Mouse (Mus musculus) limb, embryonic 10.5 days (tissue): ENCODE data around the gene Suox. TPM values are rescaled to one million over a fixed set of nuclear protein-coding genes. Genes with fewer than 3 reads are reported as not detected.
"Not testable (repeated sequence)": the region's sequence is repeated elsewhere in the genome, so short reads cannot be mapped to it uniquely, and the experiment has no call there.

Experiments
- DNase-seq: peaks from one replicate; pipeline ENCODE4 v3.0.0-alpha.2; 2017; ENCODE audit warnings: low spot score
- H3K27ac ChIP-seq: fragments of 300-500 bp; sonication (generic); 2 replicates; pipeline ENCODE4 v1.5.1; 2016; ENCODE audit warnings: mild to moderate bottlenecking
- H3K27me3 ChIP-seq: fragments of 300-500 bp; sonication (generic); 2 replicates; pipeline ENCODE4 v1.6.1; 2016; ENCODE audit warnings: low read depth, mild to moderate bottlenecking; ENCODE audit not compliant: poor library complexity, severe bottlenecking
- H3K36me3 ChIP-seq: fragments of 300-500 bp; sonication (generic); 2 replicates; pipeline ENCODE4 v1.6.1; 2016; ENCODE audit warnings: mild to moderate bottlenecking, moderate library complexity
- H3K4me1 ChIP-seq: fragments of 300-500 bp; sonication (generic); 2 replicates; pipeline ENCODE4 v1.6.1; 2016
- H3K4me3 ChIP-seq: fragments of 300-500 bp; sonication (generic); 2 replicates; pipeline ENCODE4 v1.5.1; 2016; ENCODE audit warnings: mild to moderate bottlenecking, moderate library complexity
- H3K9me3 ChIP-seq: fragments of 300-500 bp; sonication (generic); replicated peaks from 2 replicates; pipeline ENCODE4 v1.6.1; 2016; ENCODE audit warnings: mild to moderate bottlenecking
- WGBS: fragments of 180-500 bp; shearing (Covaris S2); methylation state at CpG from one replicate; pipeline ENCODE4 v1.1.7; 2016; 5-methylcytosine and 5-hydroxymethylcytosine counted together
- polyA plus RNA-seq: library from polyadenylated mRNA; unstranded; fragments of >200 nt; fragmentation: Nextera tagmentation; extraction: Ambion mirVana; gene quantifications from 2 replicates; pipeline ENCODE4 v1.2.1, GENCODE M21; 2016

Gene Suox
- polyA plus RNA-seq, 1 experiment from 2014 or later, result 12.5 TPM

GRCm38 (mm10) chr10:128631571-128631970, 42.3 kb downstream of the Suox start:
- Histone ChIP-seq H3K4me1 (no peaks in the 10 kb centered on the region), H3K4me3 (no peak overlapping the region), H3K9me3 (no peaks in the 10 kb centered on the region), H3K27me3 (no peaks in the 10 kb centered on the region), H3K27ac (no peak overlapping the region), H3K36me3 (peaks cover 28% of the 10 kb centered on the region)
- 19% methylated on average over 6 of the region's 6 CpGs for WGBS
- DNase-seq, result no peak

- 79% methylated on average over 5 of the region's 5 CpGs for WGBS
- not testable (repeated sequence) for H3K4me1 ChIP-seq
- peaks cover 20% of the 10 kb centered on the region for H3K36me3 ChIP-seq
Measured at GRCm38 (mm10) chr10:128630306-128630705, 43.6 kb downstream of the Suox start.

GRCm38 (mm10) chr10:128629746-128630145, 44.1 kb downstream of the Suox start:
- no peak for DNase-seq
- H3K4me3 ChIP-seq, result no peak overlapping the region
- 86% methylated on average over 2 of the region's 2 CpGs for WGBS

More at GRCm38 (mm10) chr10:128630306-128630705, 43.6 kb downstream of the Suox start:
- H3K27me3 ChIP-seq, H3K27ac ChIP-seq, H3K9me3 ChIP-seq, DNase-seq, H3K4me3 ChIP-seq: not testable (repeated sequence)

GRCm38 (mm10) chr10:128627398-128628317, 46.2 kb downstream of the Suox start:
- no peak for DNase-seq
- H3K4me1 ChIP-seq, result peaks cover 6% of the 10 kb centered on the region
- 83% methylated on average over 10 of the region's 10 CpGs for WGBS
- no peaks in the 10 kb centered on the region for H3K9me3 ChIP-seq
- H3K27me3 ChIP-seq, result no peaks in the 10 kb centered on the region
- H3K27ac ChIP-seq, result no peak overlapping the region
- peaks cover 31% of the 10 kb centered on the region for H3K36me3 ChIP-seq
- H3K4me3 ChIP-seq, result no peak overlapping the region

More at GRCm38 (mm10) chr10:128629746-128630145, 44.1 kb downstream of the Suox start:
- peaks cover 6% of the 10 kb centered on the region for H3K4me1 ChIP-seq
- no peaks in the 10 kb centered on the region for H3K27me3 ChIP-seq
- H3K27ac ChIP-seq, result no peak overlapping the region
- peaks cover 21% of the 10 kb centered on the region for H3K36me3 ChIP-seq
- no peaks in the 10 kb centered on the region for H3K9me3 ChIP-seq

- Histone ChIP-seq H3K9me3 (no peaks in the 10 kb centered on the region), H3K27ac (peak within 1 kb of the TSS; percentile 88), H3K4me3 (peak within 1 kb of the TSS; percentile 64), H3K36me3 (peaks cover 32% of the 10 kb centered on the region), H3K4me1 (peaks cover 6% of the 10 kb centered on the region), H3K27me3 (no peaks in the 10 kb centered on the region)
- DNase-seq, result peak; percentile 86
- 1% methylated on average over 40 of the region's 40 CpGs for WGBS
Measured at GRCm38 (mm10) chr10:128626311-128627310, 47.3 kb downstream of the Suox start, which contains the start of gene Rps26. Gene Rps26, minus strand, starts transcription at chr10:128626747.

GRCm38 (mm10) chr10:128625287-128625894, 48.5 kb downstream of the Suox start:
- WGBS, result 52% methylated on average over 7 of the region's 7 CpGs
- Histone ChIP-seq H3K9me3 (no peaks in the 10 kb centered on the region), H3K4me1 (peaks cover 6% of the 10 kb centered on the region), H3K27ac (peak overlapping the region; percentile 88), H3K36me3 (peaks cover 32% of the 10 kb centered on the region), H3K27me3 (no peaks in the 10 kb centered on the region), H3K4me3 (peak overlapping the region; percentile 64)
- no peak for DNase-seq

GRCm38 (mm10) chr10:128623106-128623613, 50.7 kb downstream of the Suox start:
- not testable (repeated sequence) for DNase-seq, H3K4me3 ChIP-seq, H3K27ac ChIP-seq, H3K9me3 ChIP-seq, H3K27me3 ChIP-seq, H3K4me1 ChIP-seq
- 76% methylated on average over 4 of the region's 4 CpGs for WGBS
- peaks cover 32% of the 10 kb centered on the region for H3K36me3 ChIP-seq

GRCm38 (mm10) chr10:128622702-128623101, 51.2 kb downstream of the Suox start:
- Histone ChIP-seq H3K27me3 (no peaks in the 10 kb centered on the region), H3K9me3 (no peaks in the 10 kb centered on the region), H3K36me3 (peaks cover 32% of the 10 kb centered on the region), H3K4me3 (no peak overlapping the region), H3K27ac (no peak overlapping the region), H3K4me1 (peaks cover 6% of the 10 kb centered on the region)
- DNase-seq, result no peak
- WGBS, result 80% methylated on average over 4 of the region's 4 CpGs

- Histone ChIP-seq H3K4me1 (peaks cover 6% of the 10 kb centered on the region), H3K27ac (no peak overlapping the region), H3K9me3 (no peaks in the 10 kb centered on the region), H3K27me3 (no peaks in the 10 kb centered on the region), H3K36me3 (peaks cover 32% of the 10 kb centered on the region), H3K4me3 (no peak overlapping the region)
- DNase-seq, result no peak
- 76% methylated on average over 3 of the region's 3 CpGs for WGBS
Measured at GRCm38 (mm10) chr10:128621986-128622520, 51.8 kb downstream of the Suox start.

- no peak for DNase-seq
- H3K4me3 ChIP-seq, result no peak overlapping the region
- H3K36me3 ChIP-seq, result peaks cover 26% of the 10 kb centered on the region
- no peak overlapping the region for H3K27ac ChIP-seq
- H3K4me1 ChIP-seq, result peaks cover 3% of the 10 kb centered on the region
- no peaks in the 10 kb centered on the region for H3K9me3 ChIP-seq
- H3K27me3 ChIP-seq, result no peaks in the 10 kb centered on the region
Measured at GRCm38 (mm10) chr10:128620241-128620640, 53.6 kb downstream of the Suox start.
